Mouse (Mus musculus) liver, adult 2 months (tissue): ENCODE measurements at regions not wholly inside any gene's neighbourhood (a gene's known extent, or its start where the extent isn't known, plus 50 kb on each side); places are given as distances from the start of the nearest gene placed in this dataset.

Source experiments
- DNase-seq: peaks from one replicate; pipeline ENCODE4 v3.0.0-alpha.2; 2011; ENCODE audit warnings: low read depth, low spot score; ENCODE audit errors: extremely low read depth
- H3K27ac ChIP-seq: fragments of 200-500 bp; replicated peaks from 2 replicates; pipeline ENCODE4 v1.5.1; 2012; ENCODE audit warnings: low read depth, mild to moderate bottlenecking, control low read depth, inconsistent platforms, low read length; ENCODE audit not compliant: insufficient read depth
- H3K27me3 ChIP-seq: fragments of 200-500 bp; 2 replicates; pipeline ENCODE4 v1.6.1; 2012; ENCODE audit warnings: mild to moderate bottlenecking, moderate library complexity, low read length, inconsistent platforms; ENCODE audit not compliant: control insufficient read depth, insufficient read depth
- H3K36me3 ChIP-seq: fragments of 200-500 bp; 2 replicates; pipeline ENCODE4 v1.6.1; 2012; ENCODE audit warnings: low read length, inconsistent platforms; ENCODE audit not compliant: control insufficient read depth, insufficient read depth
- H3K4me1 ChIP-seq: fragments of 200-500 bp; 2 replicates; pipeline ENCODE4 v1.6.1; 2011; ENCODE audit warnings: low read length; ENCODE audit not compliant: control insufficient read depth, insufficient read depth
- H3K4me3 ChIP-seq: fragments of 200-500 bp; 2 replicates; pipeline ENCODE4 v1.5.1; 2011; ENCODE audit warnings: low read depth, mild to moderate bottlenecking, control low read depth, low read length, moderate library complexity; ENCODE audit not compliant: insufficient read depth
- H3K79me2 ChIP-seq: fragments of 200-500 bp; 2 replicates; pipeline ENCODE4 v1.6.1; 2012; ENCODE audit warnings: inconsistent platforms, mild to moderate bottlenecking, low read length, moderate library complexity; ENCODE audit not compliant: control insufficient read depth, insufficient read depth
- H3K9ac ChIP-seq: fragments of 200-500 bp; 2 replicates; pipeline ENCODE4 v1.6.1; 2012; ENCODE audit warnings: low read depth, mild to moderate bottlenecking, control low read depth, inconsistent platforms, low read length
- CTCF ChIP-seq: fragments of 200-500 bp; IDR thresholded peaks from 2 replicates; pipeline ENCODE4 v1.5.1; 2011; ENCODE audit warnings: low read depth, low read length, control low read depth
- POLR2A ChIP-seq: fragments of 200-500 bp; IDR thresholded peaks from 2 replicates; pipeline ENCODE4 v1.6.1; 2011; ENCODE audit warnings: low read length, control low read depth; ENCODE audit not compliant: insufficient read depth; ENCODE audit errors: extremely low read depth
- WGBS: fragments of 180-500 bp; shearing (Covaris S2); methylation state at CpG from one replicate; pipeline ENCODE4 v1.1.7; 2018; 5-methylcytosine and 5-hydroxymethylcytosine counted together

DNA sequence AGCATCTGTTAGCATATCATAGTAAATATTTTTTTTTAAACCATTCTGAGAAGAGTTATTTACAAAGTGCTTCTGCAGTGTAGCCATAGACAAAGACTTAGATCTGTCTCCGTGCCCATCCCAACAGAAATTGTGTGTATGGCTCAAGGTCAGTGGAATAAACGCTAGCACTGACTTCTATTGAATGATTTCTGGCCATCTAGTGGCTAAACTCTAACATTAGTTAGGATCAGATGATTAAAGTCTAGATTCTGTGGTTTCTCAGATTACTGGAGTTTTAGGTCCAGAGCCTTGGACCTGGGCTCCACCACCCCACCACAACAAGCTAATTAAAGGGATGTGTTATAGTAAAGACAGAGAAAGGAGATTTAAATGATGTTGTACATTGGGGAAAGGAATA is 72.0 kb upstream of the Npy start:
- Histone ChIP-seq H3K4me1 (no peaks in the 10 kb centered on the region), H3K27ac (no peak overlapping the region), H3K79me2 (no peaks in the 10 kb centered on the region), H3K36me3 (no peaks in the 10 kb centered on the region), H3K9ac (no peak overlapping the region), H3K4me3 (no peak overlapping the region), H3K27me3 (no peaks in the 10 kb centered on the region)
- TF ChIP-seq POLR2A (no peak), CTCF (no peak)
- DNase-seq = no peak
- 46% methylated on average over 2 of the region's 2 CpGs for whole genome bisulfite sequencing

DNA sequence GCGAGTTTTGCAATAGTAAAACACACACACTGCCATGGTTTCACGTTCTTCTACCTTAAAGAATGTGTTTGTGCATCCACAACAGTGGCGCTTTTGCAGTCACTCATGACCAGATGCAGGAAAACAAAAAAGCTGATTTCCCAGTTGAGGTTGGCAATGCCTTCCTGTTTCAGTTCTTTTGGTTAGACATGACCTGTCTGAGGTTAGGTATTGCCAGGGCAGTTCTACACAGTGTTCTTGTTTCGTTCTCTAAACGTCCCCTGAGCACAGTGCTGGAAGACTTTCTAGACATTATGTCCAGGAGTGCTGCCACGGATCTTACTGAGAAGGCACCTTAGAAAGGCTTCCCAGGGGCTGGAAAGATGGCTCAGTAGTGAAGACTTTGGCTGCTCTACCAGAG is 62.9 kb upstream of the Npy start:
- H3K27me3 ChIP-seq = no peaks in the 10 kb centered on the region
- no peak for DNase-seq
- H3K27ac ChIP-seq = no peak overlapping the region
- no peak overlapping the region for H3K4me3 ChIP-seq
- H3K9ac ChIP-seq = no peak overlapping the region
- WGBS = 81% methylated on average over 6 of the region's 6 CpGs
- no peaks in the 10 kb centered on the region for H3K79me2 ChIP-seq
- H3K36me3 ChIP-seq = no peaks in the 10 kb centered on the region
- TF ChIP-seq POLR2A (no peak), CTCF (no peak)
- no peaks in the 10 kb centered on the region for H3K4me1 ChIP-seq

DNA sequence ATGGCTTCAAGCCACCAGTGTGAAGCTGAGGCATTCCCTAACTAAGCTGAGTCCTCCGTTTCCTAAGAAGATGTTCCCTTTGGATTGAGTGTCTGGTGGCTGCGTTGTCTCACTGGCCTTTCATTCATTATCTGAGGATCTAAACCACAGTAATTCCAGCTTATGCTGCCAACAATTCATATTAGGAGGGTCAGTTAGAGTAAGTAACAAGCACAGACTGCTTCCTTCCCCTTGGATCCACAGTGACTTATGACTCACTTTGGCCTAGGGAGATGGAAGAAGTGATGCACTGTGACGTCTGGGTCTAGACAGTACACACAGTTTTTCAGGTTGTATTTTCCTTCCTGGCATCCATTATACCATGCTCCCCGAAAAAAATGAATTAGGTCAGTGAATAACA is 57.8 kb upstream of the Npy start:
- Histone ChIP-seq H3K36me3 (no peaks in the 10 kb centered on the region), H3K27me3 (no peaks in the 10 kb centered on the region), H3K9ac (no peak overlapping the region), H3K4me1 (no peaks in the 10 kb centered on the region), H3K79me2 (no peaks in the 10 kb centered on the region), H3K27ac (no peak overlapping the region), H3K4me3 (no peak overlapping the region)
- no peak for TF ChIP-seq POLR2A
- TF ChIP-seq CTCF = no peak
- DNase-seq = no peak
- whole genome bisulfite sequencing = 75% methylated on average over 4 of the region's 4 CpGs

DNA sequence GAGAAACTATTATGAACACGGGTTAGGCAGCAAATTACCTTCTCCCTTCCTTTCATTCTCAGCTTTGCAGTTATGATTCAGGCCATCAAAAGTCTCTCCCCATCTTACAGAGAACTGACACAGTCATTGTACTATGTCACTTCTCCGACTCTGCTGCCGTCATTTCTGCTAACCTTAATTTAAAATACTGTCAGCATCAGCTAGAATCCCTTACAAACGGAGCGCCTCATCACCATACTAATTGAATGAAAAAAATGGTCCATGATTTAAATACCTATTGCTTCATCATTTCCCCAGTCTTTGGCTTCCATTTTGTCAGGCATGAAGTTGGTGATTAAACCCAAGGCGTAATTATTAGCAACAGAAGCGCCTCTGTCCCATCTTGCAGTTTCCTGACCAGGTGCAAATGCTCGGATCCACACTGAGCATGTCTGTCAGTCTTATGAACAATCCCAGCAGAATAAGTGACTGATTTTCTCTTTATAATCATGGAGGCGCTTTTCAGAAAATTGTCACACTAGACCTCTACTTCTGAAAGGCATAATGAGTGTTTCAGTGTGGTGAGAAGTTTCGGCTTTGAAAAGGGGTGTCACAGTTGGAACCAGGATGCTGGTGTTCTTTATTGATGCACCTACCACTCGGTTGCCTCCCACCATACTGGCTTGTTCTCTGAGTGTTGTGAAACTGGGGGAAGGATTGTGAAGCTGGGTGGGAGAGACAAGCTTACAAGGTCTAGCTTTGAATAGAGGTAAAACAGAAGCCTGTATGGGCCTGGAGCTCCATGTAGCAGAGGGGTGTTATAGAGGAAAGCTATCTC is 52.4 kb upstream of the Npy start:
- WGBS = 86% methylated on average over 11 of the region's 11 CpGs
- Histone ChIP-seq H3K9ac (no peak overlapping the region), H3K27ac (no peak overlapping the region), H3K27me3 (peaks cover 3% of the 10 kb centered on the region; the same call in 1 of the 2 replicates), H3K4me3 (no peak overlapping the region), H3K4me1 (no peaks in the 10 kb centered on the region), H3K36me3 (no peaks in the 10 kb centered on the region), H3K79me2 (no peaks in the 10 kb centered on the region)
- TF ChIP-seq POLR2A (no peak), CTCF (no peak)
- DNase-seq = no peak
